Mouse (Mus musculus) G1E-ER4 (cell line): ENCODE data around the gene Bicdl2. TPM values are rescaled to one million over a fixed set of nuclear protein-coding genes. Genes with fewer than 3 reads are reported as not detected.

Experiments
- GATA1 ChIP-seq: IDR thresholded peaks from one replicate; pipeline ENCODE4 v1.8.0; 2012; ENCODE audit warnings: low read length, inconsistent platforms
- polyA plus RNA-seq: library from polyadenylated mRNA; stranded (reverse); fragments of >175 nt; gene quantifications from 2 replicates; pipeline ENCODE4 v1.2.3, GENCODE M21; 2012

Bicdl2 gene
- polyA plus RNA-seq, 1 experiment, result not detected

GRCm38 (mm10) chr17:23683856-23684672, 23.8 kb downstream of the Bicdl2 start, which contains the start of gene Cldn9:
Gene Cldn9, minus strand, starts transcription at chr17:23684026.
- TF ChIP-seq GATA1, result no peak

- TF ChIP-seq GATA1, result no peak
Measured at GRCm38 (mm10) chr17:23694491-23694890, 34.2 kb downstream of the Bicdl2 start.

- TF ChIP-seq GATA1, result no peak
Measured at GRCm38 (mm10) chr17:23695801-23696200, 35.5 kb downstream of the Bicdl2 start.

GRCm38 (mm10) chr17:23699131-23700077, 39.1 kb downstream of the Bicdl2 start:
- TF ChIP-seq GATA1, result no peak

- TF ChIP-seq GATA1, result no peak
Measured at GRCm38 (mm10) chr17:23700079-23700478, 39.8 kb downstream of the Bicdl2 start.

GRCm38 (mm10) chr17:23703301-23703700, 43.0 kb downstream of the Bicdl2 start:
- no peak for TF ChIP-seq GATA1

- TF ChIP-seq GATA1, result no peak
Measured at GRCm38 (mm10) chr17:23704741-23705140, 44.4 kb downstream of the Bicdl2 start.

- no peak for TF ChIP-seq GATA1
Measured at GRCm38 (mm10) chr17:23705525-23706104, 45.3 kb downstream of the Bicdl2 start.

GRCm38 (mm10) chr17:23706212-23706611, 45.9 kb downstream of the Bicdl2 start:
- no peak for TF ChIP-seq GATA1

- TF ChIP-seq GATA1, result no peak
Measured at GRCm38 (mm10) chr17:23717003-23717402, 56.7 kb downstream of the Bicdl2 start.

Other genes with a start within 250 kb of the Bicdl2 start
- not detected in 2 replicates for gene Vmn2r117, start 180.8 kb upstream of the Bicdl2 start, polyA plus RNA-seq
- 10.3 and 12.1 TPM in 2 replicates for gene Zfp213, start 96.3 kb upstream of the Bicdl2 start, polyA plus RNA-seq
- gene Zfp13, start 61.0 kb upstream of the Bicdl2 start, polyA plus RNA-seq, result 0.21 TPM in 2 replicates
- gene Zscan10, start 59.6 kb upstream of the Bicdl2 start, polyA plus RNA-seq, result not detected in 2 replicates
- not detected in 2 replicates for gene Mmp25, start 15.2 kb upstream of the Bicdl2 start, polyA plus RNA-seq
- 258 and 328 TPM in 2 replicates for gene Hcfc1r1, start 13.1 kb downstream of the Bicdl2 start, polyA plus RNA-seq
- gene Thoc6, start 13.4 kb downstream of the Bicdl2 start, polyA plus RNA-seq, result 96.9 and 107 TPM in 2 replicates
- gene Tnfrsf12a, start 17.0 kb downstream of the Bicdl2 start, polyA plus RNA-seq, result 5.5 and 6.2 TPM in 2 replicates
- not detected in 2 replicates for gene Cldn6, start 18.7 kb downstream of the Bicdl2 start, polyA plus RNA-seq
- gene Cldn9, start 23.5 kb downstream of the Bicdl2 start, polyA plus RNA-seq, result not detected in 2 replicates
- gene 1520401A03Rik, start 62.3 kb downstream of the Bicdl2 start, polyA plus RNA-seq, result not detected in 2 replicates
- 104 and 119 TPM in 2 replicates for gene Pkmyt1, start 65.8 kb downstream of the Bicdl2 start, polyA plus RNA-seq
- gene Paqr4, start 80.4 kb downstream of the Bicdl2 start, polyA plus RNA-seq, result 1.4 and 3.1 TPM in 2 replicates
- 0.06 and 0.21 TPM in 2 replicates for gene Kremen2, start 85.3 kb downstream of the Bicdl2 start, polyA plus RNA-seq
- 23.5 and 36.1 TPM in 2 replicates for gene Flywch1, start 111.1 kb downstream of the Bicdl2 start, polyA plus RNA-seq
- gene Flywch2, start 125.6 kb downstream of the Bicdl2 start, polyA plus RNA-seq, result not detected in 2 replicates
- gene Srrm2, start 130.0 kb downstream of the Bicdl2 start, polyA plus RNA-seq, result 91.1 and 315 TPM in 2 replicates
- gene Elob, start 168.6 kb downstream of the Bicdl2 start, polyA plus RNA-seq, result 819 and 1,233 TPM in 2 replicates
- gene Prss33, start 175.6 kb downstream of the Bicdl2 start, polyA plus RNA-seq, result not detected in 2 replicates
- gene Prss32, start 183.3 kb downstream of the Bicdl2 start, polyA plus RNA-seq, result not detected in 2 replicates
- not detected in 2 replicates for gene Prss41, start 183.7 kb downstream of the Bicdl2 start, polyA plus RNA-seq
- gene Prss21, start 207.6 kb downstream of the Bicdl2 start, polyA plus RNA-seq, result not detected in 2 replicates
- gene Dcpp1, start 220.4 kb downstream of the Bicdl2 start, polyA plus RNA-seq, result not detected in 2 replicates
- gene Dcpp2, start 220.4 kb downstream of the Bicdl2 start, polyA plus RNA-seq, result not detected in 2 replicates